Comparison of ENCODE assay signal across 14 mouse cellular contexts in the genomic region with DNA sequence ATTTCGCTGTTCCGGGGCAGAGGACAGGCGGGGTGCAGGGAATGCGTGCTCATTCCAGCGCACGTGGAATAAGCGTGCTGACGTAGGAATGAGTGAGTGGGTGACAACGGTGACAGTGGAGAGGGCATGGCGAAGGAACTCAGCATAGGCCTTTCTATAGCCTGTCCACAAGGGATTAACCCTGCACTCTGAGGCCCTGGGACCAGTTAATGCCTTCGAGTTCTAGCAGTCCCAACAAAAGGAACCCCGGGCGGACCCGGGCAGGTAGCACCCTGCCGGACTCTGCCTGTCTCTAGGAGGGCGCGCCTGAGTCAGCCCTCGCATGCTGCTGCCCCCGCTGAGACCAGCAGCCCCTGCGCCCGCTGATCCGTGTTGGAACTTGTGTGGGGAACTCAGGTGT. TPM values are rescaled to one million over a fixed set of nuclear protein-coding genes. Genes with fewer than 3 reads are reported as not detected.
A peak's percentile ranks its signal among the peaks of the same experiment; 100 is the strongest.
DNase-seq lines count a peak whose midpoint lies in the region; ATAC-seq and TF ChIP-seq lines count a peak whose summit lies in the region.
"Had no signal": no experiment of that assay in that cellular context is flagged by ENCODE, and none has a peak within 500 bp of the region (broad histone marks: within the 10 kb centered on the region; RNA-seq: fewer than 3 reads in every experiment).

No protein-coding gene starts in this region.

- TF ChIP-seq EP300 in CH12.LX (IDR thresholded peaks at IDR 0.05; ENCODE audit: low read length) = no peak

- in situ Hi-C loops in CH12.LX (cut with MboI; ENCODE audit: low pct_ligation_motif_present, low pct_unique_long_range_greater_than_20kb, low sequenced_read_pairs) = loop anchor here (25.0 kb wide), 1 partner anchor 397 kb away; no protein-coding TSS in a partner anchor

- H3K27me3 ChIP-seq in hindbrain, embryonic 15.5 days = no peaks in the 10 kb centered on the region; the same call in 1 of the 2 replicates
- H3K27me3 ChIP-seq in hindbrain, embryonic 10.5 days (ENCODE audit: insufficient read depth, poor library complexity, severe bottlenecking) = peaks cover 87% of the 10 kb centered on the region
- peaks cover 46% of the 10 kb centered on the region for H3K27me3 ChIP-seq in CH12.LX (replicated peaks)
- peaks cover 55% of the 10 kb centered on the region for H3K27me3 ChIP-seq in limb, embryonic 10.5 days (ENCODE audit: low read depth, poor library complexity, severe bottlenecking)

- no peak overlapping the region for H3K4me2 ChIP-seq in hindbrain, embryonic 15.5 days
- H3K4me2 ChIP-seq in CH12.LX (ENCODE audit: insufficient read depth, low read depth, poor library complexity, severe bottlenecking) = peak overlapping the region; percentile 33; the same call in 1 of the 2 replicates
- H3K4me2 ChIP-seq: liver, embryonic 12.5 days had no signal

- H3K4me3 ChIP-seq in hindbrain, embryonic 15.5 days = no peak overlapping the region
- no peak overlapping the region for H3K4me3 ChIP-seq in hindbrain, embryonic 10.5 days
- H3K4me3 ChIP-seq in CH12.LX (replicated peaks in 1 of 3; ENCODE audit: low read depth in 2 of 3, low read length in 2 of 3, poor library complexity in 1 of 3) = no peak overlapping the region
- peak overlapping the region; percentile 3; the same call in 1 of the 2 replicates for H3K4me3 ChIP-seq in limb, embryonic 10.5 days
- H3K4me3 ChIP-seq: liver, embryonic 12.5 days; megakaryocyte, embryonic 14.5 days had no signal

- H3K9ac ChIP-seq in hindbrain, embryonic 15.5 days = no peak overlapping the region
- H3K9ac ChIP-seq in CH12.LX (ENCODE audit: insufficient read depth, low read depth) = no peak overlapping the region
- H3K9ac ChIP-seq: liver, embryonic 12.5 days had no signal

- H3K4me1 ChIP-seq in hindbrain, embryonic 15.5 days (replicated peaks) = peaks cover 40% of the 10 kb centered on the region
- H3K4me1 ChIP-seq in hindbrain, embryonic 10.5 days (replicated peaks) = 0 out of 2 replicates have a peak, but pooled peaks cover 10% of the 10 kb centered on the region
- H3K4me1 ChIP-seq in CH12.LX (ENCODE audit: control insufficient read depth in 1 of 2, insufficient read depth in 2 of 2) = peaks cover 5 to 16% of the 10 kb centered on the region in 2 experiments; a peak in 3 of 4 replicates
- H3K4me1 ChIP-seq in limb, embryonic 10.5 days = peaks cover 17% of the 10 kb centered on the region

- no peaks in the 10 kb centered on the region for H3K36me3 ChIP-seq in hindbrain, embryonic 15.5 days
- no peaks in the 10 kb centered on the region for H3K36me3 ChIP-seq in hindbrain, embryonic 10.5 days
- no peaks in the 10 kb centered on the region for H3K36me3 ChIP-seq in CH12.LX (replicated peaks in 1 of 2; ENCODE audit: control insufficient read depth in 1 of 2, insufficient read depth in 1 of 2, low read length in 1 of 2)
- no peaks in the 10 kb centered on the region for H3K36me3 ChIP-seq in limb, embryonic 10.5 days
- H3K36me3 ChIP-seq: liver, embryonic 12.5 days had no signal

- ATAC-seq in hindbrain, embryonic 15.5 days (ENCODE audit: low FRiP score, low read depth) = no peak
- ATAC-seq: liver, embryonic 12.5 days had no signal

- WGBS in hindbrain, embryonic 15.5 days = 46% methylated on average over 22 of the region's 22 CpGs
- WGBS in hindbrain, embryonic 10.5 days = 40% methylated on average over 22 of the region's 22 CpGs
- 42% methylated on average over 22 of the region's 22 CpGs for WGBS in limb, embryonic 10.5 days

- H3K9me3 ChIP-seq in hindbrain, embryonic 15.5 days = no peaks in the 10 kb centered on the region
- 0 out of 2 replicates have a peak, but pooled peaks cover 2% of the 10 kb centered on the region for H3K9me3 ChIP-seq in hindbrain, embryonic 10.5 days
- peaks cover 13% of the 10 kb centered on the region for H3K9me3 ChIP-seq in CH12.LX (replicated peaks; ENCODE audit: low read length)
- H3K9me3 ChIP-seq in limb, embryonic 10.5 days (replicated peaks) = no peaks in the 10 kb centered on the region

- dilution Hi-C loops in CH12.LX (cut with MboI; ENCODE audit: extremely low pct_ligation_motif_present, extremely low pct_unique_long_range_greater_than_20kb, low sequenced_read_pairs) = no loop called here

- H3K79me2 ChIP-seq in CH12.LX (replicated peaks; ENCODE audit: control insufficient read depth, extremely low read depth, insufficient read depth, poor library complexity, severe bottlenecking) = no peaks in the 10 kb centered on the region

- DNase-seq in adrenal gland, postnatal 14 days = peak; percentile 29
- DNase-seq in adrenal gland, postnatal 10 days = no peak
- no peak for DNase-seq in hindbrain, embryonic 10.5 days (ENCODE audit: low spot score)
- DNase-seq in CH12.LX (ENCODE audit: extremely low read depth) = no peak
- no peak for DNase-seq in limb, embryonic 10.5 days (ENCODE audit: low spot score)
- no peak for DNase-seq in ovary, postnatal 14 days (ENCODE audit: low spot score)
- DNase-seq in cerebellum, postnatal 4 days (ENCODE audit: low spot score in 2 of 2) = no peak
- DNase-seq: cerebellum, postnatal 36 days; heart, postnatal 36 days; layer of hippocampus, postnatal 36 days; thymus, postnatal 36 days had no signal

- no peak for TF ChIP-seq POLR2A in CH12.LX (IDR thresholded peaks at IDR 0.05; ENCODE audit: low read depth, low read length)

- H3K27ac ChIP-seq in hindbrain, embryonic 15.5 days (replicated peaks) = peak overlapping the region; percentile 86; the same call in 1 of the 2 replicates
- H3K27ac ChIP-seq in hindbrain, embryonic 10.5 days = no peak overlapping the region
- no peak overlapping the region for H3K27ac ChIP-seq in CH12.LX (ENCODE audit: insufficient read depth, low read depth)
- no peak overlapping the region for H3K27ac ChIP-seq in limb, embryonic 10.5 days
- H3K27ac ChIP-seq: liver, embryonic 12.5 days had no signal

- TF ChIP-seq RAD21 in CH12.LX (IDR thresholded peaks at IDR 0.05; ENCODE audit: low read depth, low read length) = no peak

- TF ChIP-seq CTCF in CH12.LX (conservative IDR thresholded peaks at IDR 0.05 in 1 of 2, IDR thresholded peaks at IDR 0.05 in 1 of 2; ENCODE audit: low read depth in 2 of 2, low read length in 2 of 2) = no peak

TF ChIP-seq in CH12.LX, 34 proteins besides CTCF, POLR2A, EP300 and RAD21:
- TF ChIP-seq UBTF (IDR thresholded peaks at IDR 0.05; ENCODE audit: low read depth, low read length) (no peak), ETS1 (conservative IDR thresholded peaks at IDR 0.05; ENCODE audit: low read depth, low read length) (no peak), KAT2A (IDR thresholded peaks at IDR 0.05; ENCODE audit: insufficient replicate concordance, low read length) (no peak), MAX (IDR thresholded peaks at IDR 0.05; ENCODE audit: low read length) (no peak), ZKSCAN1 (IDR thresholded peaks at IDR 0.05; ENCODE audit: borderline replicate concordance, low read depth, low read length) (no peak), TCF12 (IDR thresholded peaks at IDR 0.05; ENCODE audit: low read depth, low read length) (no peak), ZC3H11A (IDR thresholded peaks at IDR 0.05; ENCODE audit: low read depth, low read length) (no peak), JUN (IDR thresholded peaks at IDR 0.05; ENCODE audit: insufficient read depth, low read depth, low read length) (no peak), IRF4 (IDR thresholded peaks at IDR 0.05; ENCODE audit: low read depth, low read length) (no peak), PAX5 (IDR thresholded peaks at IDR 0.05; ENCODE audit: low read length) (no peak), RCOR1 (conservative IDR thresholded peaks at IDR 0.05; ENCODE audit: low read depth, low read length) (no peak)

RNA-seq across cellular contexts. Expression of a gene that starts 32.8 kb away (rescaled TPM):
- 0.30 and 0.75 TPM in 2 replicates for total RNA-seq in adrenal gland, postnatal 14 days (2021)
- under 1 TPM; 0.18 to 0.27 TPM for total RNA-seq in adrenal gland, postnatal 10 days (2021)
- polyA plus RNA-seq in hindbrain, embryonic 15.5 days (2015; fragmentation: Nextera tagmentation; extraction: Ambion mirVana) = 28.8 and 42.8 TPM in 2 replicates
- polyA plus RNA-seq in hindbrain, embryonic 10.5 days (2016; fragmentation: Nextera tagmentation; extraction: Ambion mirVana) = 52.3 and 127 TPM in 2 replicates
- total RNA-seq in CH12.LX (2012; rRNA removed) (not detected in 2 replicates), CH12.LX (2014; rRNA removed) (not detected in 2 replicates)
- not detected in 2 replicates for polyA plus RNA-seq in CH12.LX (2012; ENCODE audit: insufficient read length, low read depth)
- 10.9 and 17.1 TPM in 2 replicates for polyA plus RNA-seq in limb, embryonic 10.5 days (2016; fragmentation: Nextera tagmentation; extraction: Ambion mirVana)

Comparison
In these comparisons a context has a peak if more than half of its experiments do, and no peak if none do; other contexts are left out.
1. RNA of a gene that starts 32.8 kb away (polyA plus RNA-seq): 52.3 to 127 TPM in hindbrain, embryonic 10.5 days, 28.8 to 42.8 TPM in hindbrain, embryonic 15.5 days and 10.9 to 17.1 TPM in limb, embryonic 10.5 days; not detected in CH12.LX; every median in the first group is over 10 times any median in the second.